Mouse (Mus musculus) c-Kit-positive CD71-negative TER-119-negative erythroid progenitor cells, embryonic 14.5 days (primary cell): ENCODE data around the gene Tarbp2.

Experiments
- DNase-seq: peaks from one replicate; pipeline ENCODE4 v3.0.0-alpha.2; 2013; ENCODE audit warnings: low read depth

The Tarbp2 gene

GRCm38 (mm10) chr15:102526111-102527002, 8.4 kb downstream of the Tarbp2 start:
- no peak for DNase-seq

- DNase-seq, result no peak
Observed at GRCm38 (mm10) chr15:102527936-102528335, 9.9 kb downstream of the Tarbp2 start.

DNA sequence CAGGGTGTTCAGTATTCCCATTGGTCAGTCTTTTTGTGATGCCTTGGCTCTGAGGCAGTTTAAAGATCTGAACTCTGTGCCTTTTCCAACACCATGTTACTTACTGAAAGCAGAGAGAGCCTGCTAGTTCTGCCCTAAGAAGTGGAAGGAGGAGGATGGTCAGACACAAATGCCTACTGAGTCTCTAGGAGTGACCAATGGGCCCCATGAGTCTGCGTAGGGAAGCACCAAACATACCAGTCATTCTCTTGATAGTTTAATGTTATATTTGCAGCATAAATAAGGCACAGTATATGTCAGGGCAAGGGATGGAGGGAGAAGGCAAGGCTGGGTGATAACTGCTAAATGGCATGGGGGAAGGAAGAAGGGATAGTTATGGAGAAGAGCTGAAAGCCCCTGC, 10.4 kb downstream of the Tarbp2 start:
- no peak for DNase-seq

DNA sequence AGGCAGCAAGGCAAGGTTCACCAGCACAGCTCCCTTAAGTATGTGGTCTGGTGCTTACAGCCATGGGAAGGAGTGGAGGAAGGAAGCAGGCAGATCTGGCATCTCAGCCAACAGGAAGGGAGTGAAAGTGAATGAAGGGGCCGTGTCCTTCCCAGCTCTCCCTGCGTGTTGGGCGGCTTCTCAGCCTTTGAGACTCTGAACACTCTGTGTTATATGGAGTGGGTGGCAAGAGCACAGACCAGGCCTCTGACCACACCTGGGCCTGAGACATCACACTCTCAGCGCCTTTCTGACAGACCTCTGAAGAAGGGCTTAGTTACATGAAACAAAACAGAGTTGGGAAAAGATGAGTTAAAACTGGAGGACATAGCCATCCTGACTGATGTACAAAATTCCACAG, 12.6 kb downstream of the Tarbp2 start:
- no peak for DNase-seq

- no peak for DNase-seq
Observed at GRCm38 (mm10) chr15:102531586-102531985, 13.6 kb downstream of the Tarbp2 start.

DNA sequence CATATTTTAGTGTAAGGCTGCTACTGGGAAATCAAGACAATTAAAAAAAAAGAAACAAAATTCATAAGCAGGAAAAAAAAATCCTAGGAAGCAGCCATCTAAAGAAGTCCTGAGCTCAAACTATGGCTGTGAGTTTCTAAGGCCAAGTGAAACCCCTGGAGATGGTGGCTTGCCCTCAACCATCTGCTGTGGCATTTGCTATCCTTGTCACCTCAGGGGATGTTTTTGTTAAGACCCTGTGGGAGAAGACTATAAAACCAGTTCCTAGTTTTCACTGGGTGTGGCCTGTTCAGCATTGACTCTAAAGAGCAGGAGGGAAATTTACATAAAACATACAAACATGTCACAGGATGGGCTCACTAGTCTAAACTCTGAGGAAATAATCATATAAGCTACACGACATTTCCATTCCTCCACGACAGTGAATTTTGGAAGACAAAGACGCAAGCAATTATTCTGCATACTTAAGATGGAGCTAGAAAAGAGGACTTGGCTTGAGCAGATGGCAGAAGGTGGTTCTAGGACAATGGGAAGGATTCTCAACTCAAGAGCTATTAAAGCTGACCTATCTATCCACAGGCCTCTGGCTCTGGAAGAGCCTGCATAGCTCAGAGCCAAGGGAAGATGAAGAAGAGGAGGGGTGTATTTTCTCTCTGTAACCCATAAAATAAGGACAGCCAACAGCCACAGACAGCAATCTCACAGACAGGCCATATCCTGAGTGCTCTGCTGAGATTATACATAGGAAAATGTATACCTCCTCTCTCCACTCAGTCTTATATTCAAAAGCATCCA, 14.3 kb downstream of the Tarbp2 start:
- no peak for DNase-seq

DNA sequence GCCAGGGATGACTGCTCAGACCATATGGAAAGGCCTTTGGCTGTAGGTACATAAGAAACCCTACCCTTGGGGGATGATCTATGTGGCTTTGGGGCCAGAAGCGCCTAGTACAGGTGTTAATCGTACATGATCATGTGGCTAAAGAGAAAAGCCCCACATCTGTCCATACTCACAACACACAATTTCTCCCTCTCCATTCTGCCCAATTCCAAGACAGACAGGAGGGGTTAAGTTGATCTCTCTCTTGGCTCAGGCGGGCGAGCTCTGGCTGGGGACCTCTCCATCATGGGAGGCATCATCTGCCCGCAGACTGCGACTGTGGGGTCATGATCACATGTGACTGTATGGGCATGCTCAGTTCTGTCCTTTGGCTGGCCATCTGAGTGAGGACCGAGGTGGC, 15.9 kb downstream of the Tarbp2 start:
- no peak for DNase-seq

DNA sequence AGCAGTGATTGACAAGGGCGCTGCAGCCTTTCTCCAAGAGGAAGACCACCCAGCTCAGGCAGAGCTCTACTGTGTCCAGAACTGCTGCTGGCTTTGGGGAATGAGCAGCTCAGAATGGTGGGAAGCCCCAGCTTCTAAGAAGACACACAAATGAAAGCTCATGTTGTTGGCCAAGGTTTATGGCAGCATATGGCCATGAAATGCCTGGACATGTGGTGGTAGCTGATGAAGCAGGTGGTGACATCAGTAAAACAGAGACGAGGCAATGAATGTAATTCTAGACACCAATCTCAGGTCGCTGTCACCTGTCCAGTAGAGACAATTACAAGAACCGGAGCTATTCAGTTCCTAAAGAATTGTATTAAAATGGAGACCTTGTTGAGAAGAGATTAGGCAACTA, 26.8 kb downstream of the Tarbp2 start:
- no peak for DNase-seq

DNA sequence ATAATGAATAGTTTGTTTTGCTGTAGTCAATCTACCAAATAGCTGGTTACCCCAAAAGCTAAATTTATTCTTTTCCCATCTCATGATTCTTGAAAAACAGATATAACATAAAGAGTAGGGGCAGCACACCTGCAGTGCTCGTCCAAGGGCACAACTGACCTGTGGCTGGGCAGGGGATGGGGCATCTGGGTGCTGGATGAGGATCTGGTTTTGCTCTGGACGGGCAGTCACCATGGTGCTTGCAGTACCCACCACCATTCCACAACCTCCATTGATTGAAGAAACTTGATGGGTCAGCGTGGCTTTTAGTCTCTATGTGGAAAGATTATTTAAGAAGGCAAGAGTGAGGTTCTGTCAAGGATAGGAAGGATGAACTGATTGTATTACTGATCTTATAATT, 28.3 kb downstream of the Tarbp2 start:
- DNase-seq, result no peak

- DNase-seq, result no peak
Observed at GRCm38 (mm10) chr15:102546677-102547427, 28.9 kb downstream of the Tarbp2 start.

DNA sequence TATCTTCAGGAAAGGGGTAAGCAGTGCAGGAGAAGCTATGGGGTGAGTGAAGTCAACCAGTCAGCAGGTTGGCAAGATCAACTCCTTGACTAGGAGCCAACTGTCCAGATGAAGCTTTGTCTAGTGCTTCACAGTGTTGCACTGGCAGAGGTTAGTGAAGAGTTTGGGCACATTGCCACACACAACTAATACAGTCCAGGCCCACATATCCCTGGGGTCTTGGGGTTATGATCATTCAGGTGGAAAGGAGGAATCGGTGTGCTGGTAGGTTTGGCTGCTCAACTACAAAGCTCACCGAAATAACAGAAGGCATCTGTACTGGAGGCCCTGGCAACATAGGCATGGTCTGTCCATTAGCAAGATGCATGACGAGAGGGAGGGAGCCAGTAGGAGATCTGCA, 29.5 kb downstream of the Tarbp2 start:
- DNase-seq, result no peak

DNA sequence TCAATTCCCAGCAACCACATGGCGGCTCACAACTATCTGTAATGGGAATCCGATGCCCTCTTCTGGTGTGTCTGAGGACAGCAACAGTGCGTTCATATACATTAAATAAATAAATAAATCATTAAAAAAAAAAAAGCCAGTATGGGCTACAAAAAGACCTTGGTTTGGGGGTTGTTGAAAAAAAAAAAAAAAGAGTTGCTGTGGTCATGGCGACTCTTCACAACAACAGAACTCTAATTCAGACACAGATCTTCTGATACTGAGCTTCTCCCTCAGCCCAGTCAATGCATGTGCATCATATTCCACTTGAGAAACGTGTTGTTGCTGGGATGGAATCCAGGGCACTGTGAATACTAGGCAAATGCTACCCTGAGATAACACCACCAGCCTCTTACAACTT, 34.6 kb downstream of the Tarbp2 start:
- no peak for DNase-seq

DNA sequence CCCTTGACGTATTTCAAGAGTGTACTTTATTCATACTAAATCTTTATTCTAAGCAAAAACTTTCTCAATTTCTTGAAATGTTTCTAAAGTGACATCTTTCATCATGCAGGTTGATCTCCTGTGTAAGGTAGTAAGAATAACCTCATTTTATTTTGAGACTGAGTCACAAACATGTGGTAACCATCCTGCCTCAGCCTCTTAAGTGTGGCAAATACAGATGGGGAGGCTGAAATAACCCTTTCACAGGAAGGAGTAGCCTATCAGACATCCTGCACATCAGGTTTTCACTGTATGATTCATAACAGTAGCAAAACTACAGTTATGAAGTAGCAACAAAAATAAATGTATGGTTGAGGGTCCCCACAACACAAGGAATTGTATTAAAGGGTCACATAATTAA, 37.6 kb downstream of the Tarbp2 start:
- no peak for DNase-seq

DNA sequence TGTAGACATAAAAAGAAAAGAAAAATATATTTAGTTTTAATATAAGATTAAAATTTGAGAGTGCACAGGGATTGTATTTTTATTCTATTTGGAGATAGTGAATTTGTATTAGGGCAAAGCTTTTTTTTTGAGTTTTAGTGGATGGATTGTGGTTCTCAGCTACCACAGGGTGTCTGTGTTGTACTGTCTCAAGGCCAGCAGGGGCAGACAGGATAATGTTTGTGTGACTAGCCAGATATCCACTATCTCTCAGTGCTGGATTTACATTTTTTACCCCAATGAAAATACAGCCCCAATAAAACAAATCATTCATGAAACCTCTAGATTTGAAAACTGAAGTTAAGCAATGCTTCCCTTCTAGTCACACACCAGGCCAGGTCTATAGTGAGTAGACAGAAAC, 39.6 kb downstream of the Tarbp2 start:
- DNase-seq, result no peak

DNA sequence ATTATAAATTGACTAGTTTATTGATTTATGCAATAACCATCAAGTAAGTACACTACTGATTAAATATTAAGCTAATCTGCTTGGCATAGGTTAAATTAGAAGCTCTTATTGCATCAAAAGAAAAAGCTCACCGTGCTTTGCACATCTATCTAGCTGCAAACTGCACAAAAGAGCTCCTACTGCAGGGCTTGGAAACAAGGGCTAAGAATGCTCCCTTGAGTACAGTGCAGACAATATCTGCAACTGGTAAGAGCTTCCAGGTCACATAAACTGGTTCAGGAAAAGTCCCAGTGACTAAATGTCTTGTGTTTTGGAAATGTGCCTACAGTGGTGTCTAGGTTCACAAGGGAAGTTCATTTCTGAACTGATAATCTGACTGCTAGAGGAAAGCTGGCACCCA, 44.5 kb downstream of the Tarbp2 start:
- no peak for DNase-seq

DNA sequence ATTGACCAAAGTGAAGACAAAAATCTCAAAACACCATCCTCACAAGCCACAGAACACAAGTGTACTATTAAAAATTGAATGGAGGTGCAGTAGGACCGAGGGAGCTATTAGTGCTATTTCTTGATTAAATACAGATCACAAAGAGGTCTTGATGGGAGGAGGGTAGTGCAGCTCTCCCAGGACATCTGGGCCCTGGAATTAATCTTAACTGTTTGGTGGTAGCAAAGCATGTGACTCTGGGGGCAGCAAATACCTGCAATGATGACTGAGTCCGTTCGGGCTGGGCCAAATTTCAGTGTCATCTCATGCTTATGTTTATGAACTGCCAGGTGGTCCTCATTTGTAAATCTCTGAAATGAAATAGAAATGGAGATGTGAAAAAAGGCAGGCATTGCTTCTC, 45.1 kb downstream of the Tarbp2 start:
- DNase-seq, result no peak

- DNase-seq, result no peak
Observed at GRCm38 (mm10) chr15:102563681-102564080, 45.7 kb downstream of the Tarbp2 start.

GRCm38 (mm10) chr15:102567849-102568248, 49.9 kb downstream of the Tarbp2 start:
- DNase-seq, result no peak

DNA sequence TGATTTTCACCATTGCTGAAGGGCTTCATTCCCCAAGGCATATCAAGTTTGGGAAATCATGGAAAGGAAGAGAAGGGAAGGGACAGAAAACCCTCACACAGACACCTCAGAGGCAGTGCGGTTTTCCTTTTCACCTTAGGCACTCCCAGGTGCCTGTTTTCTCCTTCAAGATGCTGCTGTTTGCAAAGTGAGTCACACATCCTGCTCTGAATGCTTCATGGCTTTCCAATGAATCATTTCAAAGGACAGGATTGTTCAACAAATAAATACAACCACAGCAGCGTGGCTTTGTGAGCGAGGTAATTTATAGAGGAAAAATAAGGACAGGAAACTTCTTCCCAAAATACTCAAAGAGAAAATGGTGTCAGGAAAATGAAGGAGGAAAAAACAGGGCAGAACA, 54.1 kb downstream of the Tarbp2 start:
- no peak for DNase-seq
